Mouse (Mus musculus) hindbrain, embryonic 14.5 days (tissue): ENCODE measurements at regions not wholly inside any gene's neighbourhood (a gene's known extent, or its start where the extent isn't known, plus 50 kb on each side); places are given as distances from the start of the nearest gene placed in this dataset.

ENCODE experiments used
- ATAC-seq: fragments of 200-750 bp; cut with Nextera tagmentation; 2 replicates; pipeline ENCODE4 v1.8.0; 2017; ENCODE audit warnings: moderate number of reproducible peaks, mild to moderate bottlenecking, moderate TSS enrichment, moderate library complexity; ENCODE audit not compliant: low FRiP score
- DNase-seq: peaks from one replicate; pipeline ENCODE4 v3.0.0-alpha.2; 2015; ENCODE audit warnings: low spot score
- H3K27ac ChIP-seq: fragments of 300-500 bp; sonication (generic); 2 replicates; pipeline ENCODE4 v1.5.1; 2014; ENCODE audit warnings: mild to moderate bottlenecking, moderate library complexity
- H3K27me3 ChIP-seq: fragments of 300-500 bp; sonication (generic); 2 replicates; pipeline ENCODE4 v1.6.1; 2014; ENCODE audit warnings: mild to moderate bottlenecking, low read length, mixed read lengths; ENCODE audit not compliant: control insufficient read depth, insufficient read depth
- H3K36me3 ChIP-seq: fragments of 300-500 bp; sonication (generic); replicated peaks from 2 replicates; pipeline ENCODE4 v1.6.1; 2014; ENCODE audit not compliant: control insufficient read depth, insufficient read depth
- H3K4me1 ChIP-seq: fragments of 300-500 bp; sonication (generic); replicated peaks from 2 replicates; pipeline ENCODE4 v1.6.1; 2014; ENCODE audit warnings: antibody characterized with exemption, low read length, mixed read lengths; ENCODE audit not compliant: control insufficient read depth, insufficient read depth
- H3K4me2 ChIP-seq: fragments of 300-500 bp; sonication (generic); replicated peaks from 2 replicates; pipeline ENCODE4 v1.6.1; 2014; ENCODE audit warnings: mild to moderate bottlenecking, moderate library complexity
- H3K4me3 ChIP-seq: fragments of 300-500 bp; sonication (generic); replicated peaks from 2 replicates; pipeline ENCODE4 v1.5.1; 2014; ENCODE audit warnings: mild to moderate bottlenecking, low read length
- H3K9ac ChIP-seq: fragments of 300-500 bp; sonication (generic); 2 replicates; pipeline ENCODE4 v1.6.1; 2014
- H3K9me3 ChIP-seq: fragments of 300-500 bp; sonication (generic); 2 replicates; pipeline ENCODE4 v1.6.1; 2016; ENCODE audit warnings: low read length; ENCODE audit not compliant: control insufficient read depth
- WGBS: fragments of 180-500 bp; shearing (Covaris S2); extraction: QIAGEN DNeasy Blood & Tissue Kit; methylation state at CpG from one replicate; pipeline ENCODE4 v1.1.7; 2014; 5-methylcytosine and 5-hydroxymethylcytosine counted together

- Histone ChIP-seq H3K4me2 (no peak overlapping the region), H3K27me3 (no peaks in the 10 kb centered on the region), H3K36me3 (no peaks in the 10 kb centered on the region), H3K9ac (peak overlapping the region; percentile 31; the same call in 1 of the 2 replicates), H3K4me3 (no peak overlapping the region), H3K27ac (no peak overlapping the region), H3K4me1 (no peaks in the 10 kb centered on the region; the same call in 1 of the 2 replicates), H3K9me3 (no peaks in the 10 kb centered on the region)
- 71% methylated on average over 5 of the region's 5 CpGs for WGBS
- ATAC-seq = no peak
- no peak for DNase-seq
Observed at GRCm38 (mm10) chr15:27326549-27326876, 140.0 kb upstream of the Ank start.

DNA sequence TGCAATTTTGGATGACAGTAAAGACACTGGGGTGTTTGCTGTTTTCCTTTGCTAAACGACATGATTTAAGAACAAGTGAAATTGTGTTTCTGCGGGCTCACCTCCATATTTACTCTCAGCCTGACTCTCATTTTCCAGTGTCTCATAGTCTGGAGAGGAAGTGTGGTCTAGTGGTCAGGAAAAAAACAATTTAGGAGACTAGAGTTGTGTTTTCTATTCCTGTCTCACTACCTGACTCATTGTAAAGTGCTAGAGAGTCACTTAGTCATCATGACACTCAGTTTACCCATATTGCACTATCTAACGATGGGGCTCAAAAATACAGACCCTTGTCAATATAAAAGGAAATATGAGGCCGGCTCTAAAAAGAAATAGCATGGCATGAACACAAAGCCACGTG lies 138.7 kb upstream of the Ank start:
- Histone ChIP-seq H3K36me3 (no peaks in the 10 kb centered on the region), H3K4me3 (no peak overlapping the region), H3K9me3 (no peaks in the 10 kb centered on the region), H3K4me2 (no peak overlapping the region), H3K27ac (no peak overlapping the region), H3K9ac (no peak overlapping the region), H3K4me1 (no peaks in the 10 kb centered on the region; the same call in 1 of the 2 replicates), H3K27me3 (no peaks in the 10 kb centered on the region)
- ATAC-seq (no peak), DNase-seq (no peak)
- WGBS = 91% methylated on average over 5 of the region's 5 CpGs

DNA sequence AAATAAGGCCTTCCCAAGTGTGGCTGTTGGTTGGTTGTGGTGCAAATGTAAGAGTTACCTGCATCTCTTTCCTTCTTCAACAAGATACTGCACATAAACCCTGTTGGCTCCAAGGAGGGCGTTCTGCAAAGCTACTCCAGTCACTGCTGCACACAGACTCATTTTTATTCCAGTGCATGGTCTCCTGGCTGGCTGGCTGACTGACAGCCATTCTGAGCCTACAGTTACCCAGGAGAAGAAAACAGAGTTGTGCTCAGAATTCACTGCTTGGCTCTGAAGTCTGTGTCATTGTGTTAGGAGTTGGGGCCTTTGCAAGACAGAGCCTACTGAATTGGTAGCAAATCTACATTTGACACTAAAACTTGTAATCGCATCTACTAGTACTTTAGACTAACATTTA lies 138.0 kb upstream of the Ank start:
- no peak overlapping the region for H3K27ac ChIP-seq
- no peak overlapping the region for H3K9ac ChIP-seq
- 81% methylated on average over 2 of the region's 2 CpGs for WGBS
- no peak overlapping the region for H3K4me2 ChIP-seq
- no peaks in the 10 kb centered on the region; the same call in 1 of the 2 replicates for H3K4me1 ChIP-seq
- no peaks in the 10 kb centered on the region for H3K36me3 ChIP-seq
- no peaks in the 10 kb centered on the region for H3K27me3 ChIP-seq
- no peak overlapping the region for H3K4me3 ChIP-seq
- ATAC-seq (no peak), DNase-seq (no peak)
- no peaks in the 10 kb centered on the region for H3K9me3 ChIP-seq

GRCm38 (mm10) chr15:27340070-27340469 lies 126.4 kb upstream of the Ank start:
- no peaks in the 10 kb centered on the region for H3K9me3 ChIP-seq
- no peak overlapping the region for H3K27ac ChIP-seq
- WGBS = 65% methylated on average over 4 of the region's 4 CpGs
- H3K36me3 ChIP-seq = no peaks in the 10 kb centered on the region
- H3K4me2 ChIP-seq = no peak overlapping the region
- no peak overlapping the region for H3K9ac ChIP-seq
- no peak overlapping the region for H3K4me3 ChIP-seq
- ATAC-seq (no peak), DNase-seq (no peak)
- H3K27me3 ChIP-seq = no peaks in the 10 kb centered on the region
- no peaks in the 10 kb centered on the region for H3K4me1 ChIP-seq

DNA sequence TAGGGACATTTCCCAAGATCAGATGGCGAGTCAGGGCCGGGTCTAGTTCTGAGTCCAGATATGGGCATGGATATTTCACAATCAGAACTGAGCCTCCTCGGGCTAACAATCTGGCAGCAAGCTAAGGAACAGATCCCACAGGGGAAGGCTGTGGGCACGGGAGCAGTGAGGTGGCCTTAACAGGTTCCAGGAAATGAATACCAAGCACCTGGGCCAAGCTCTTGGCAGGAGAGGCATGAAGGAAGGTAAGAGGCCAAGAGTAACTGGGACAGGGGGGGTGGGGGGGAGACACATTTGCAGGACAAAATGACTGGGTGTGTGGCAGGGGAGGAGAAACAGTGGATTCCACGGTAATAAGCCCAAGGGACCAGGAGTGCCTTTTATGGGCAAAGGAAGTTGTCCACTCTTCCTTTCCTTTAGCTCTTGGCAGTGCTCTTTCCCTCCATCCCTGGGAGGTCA lies 124.9 kb upstream of the Ank start:
- H3K9ac ChIP-seq = no peak overlapping the region
- no peaks in the 10 kb centered on the region for H3K4me1 ChIP-seq
- ATAC-seq (no peak), DNase-seq (no peak)
- H3K27ac ChIP-seq = no peak overlapping the region
- no peaks in the 10 kb centered on the region for H3K36me3 ChIP-seq
- no peak overlapping the region for H3K4me2 ChIP-seq
- WGBS = 88% methylated on average over 5 of the region's 5 CpGs
- H3K4me3 ChIP-seq = no peak overlapping the region
- H3K9me3 ChIP-seq = no peaks in the 10 kb centered on the region
- no peaks in the 10 kb centered on the region for H3K27me3 ChIP-seq

GRCm38 (mm10) chr15:27358441-27358840 lies 108.0 kb upstream of the Ank start:
- WGBS = 75% methylated on average over 6 of the region's 6 CpGs
- H3K4me2 ChIP-seq = no peak overlapping the region
- H3K27me3 ChIP-seq = no peaks in the 10 kb centered on the region
- no peaks in the 10 kb centered on the region for H3K36me3 ChIP-seq
- H3K27ac ChIP-seq = no peak overlapping the region
- H3K9me3 ChIP-seq = no peaks in the 10 kb centered on the region
- DNase-seq (no peak), ATAC-seq (no peak)
- H3K9ac ChIP-seq = no peak overlapping the region
- no peak overlapping the region for H3K4me3 ChIP-seq
- H3K4me1 ChIP-seq = no peaks in the 10 kb centered on the region

GRCm38 (mm10) chr15:27359271-27359670 lies 107.2 kb upstream of the Ank start:
- ATAC-seq (no peak), DNase-seq (no peak)
- no peaks in the 10 kb centered on the region for H3K27me3 ChIP-seq
- no peak overlapping the region for H3K9ac ChIP-seq
- no peak overlapping the region for H3K4me2 ChIP-seq
- no peak overlapping the region for H3K27ac ChIP-seq
- H3K36me3 ChIP-seq = no peaks in the 10 kb centered on the region
- no peaks in the 10 kb centered on the region for H3K9me3 ChIP-seq
- H3K4me3 ChIP-seq = no peak overlapping the region
- WGBS = 72% methylated on average over 1 of the region's 1 CpGs
- H3K4me1 ChIP-seq = no peaks in the 10 kb centered on the region

DNA sequence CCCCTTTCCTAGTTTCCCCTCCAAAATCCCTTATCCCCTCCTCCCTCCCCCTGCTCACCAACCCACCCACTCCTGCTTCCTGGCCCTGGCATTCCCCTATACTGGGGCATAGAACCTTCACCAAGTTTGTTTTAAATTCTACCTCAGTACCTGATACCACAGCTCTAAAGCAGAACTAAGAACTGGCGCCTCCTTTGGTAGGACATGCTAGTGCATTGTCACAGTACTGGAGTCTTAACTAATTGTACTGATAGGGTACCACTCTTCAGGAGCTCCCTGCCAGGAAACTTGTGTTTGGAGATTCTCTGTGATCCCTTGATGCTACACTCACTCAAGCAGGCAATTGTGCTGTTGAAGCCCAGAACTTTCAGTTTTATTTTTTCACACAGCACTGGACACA lies 92.0 kb upstream of the Ank start:
- no peak overlapping the region for H3K9ac ChIP-seq
- no peak overlapping the region for H3K4me3 ChIP-seq
- no peaks in the 10 kb centered on the region for H3K4me1 ChIP-seq
- ATAC-seq (no peak), DNase-seq (no peak)
- no peak overlapping the region for H3K4me2 ChIP-seq
- H3K27ac ChIP-seq = no peak overlapping the region
- H3K9me3 ChIP-seq = no peaks in the 10 kb centered on the region
- 72% methylated on average over 1 of the region's 1 CpGs for WGBS
- no peaks in the 10 kb centered on the region for H3K27me3 ChIP-seq
- H3K36me3 ChIP-seq = no peaks in the 10 kb centered on the region

- Histone ChIP-seq H3K27me3 (no peaks in the 10 kb centered on the region), H3K9me3 (no peaks in the 10 kb centered on the region), H3K36me3 (no peaks in the 10 kb centered on the region), H3K4me3 (no peak overlapping the region), H3K4me1 (no peaks in the 10 kb centered on the region), H3K27ac (no peak overlapping the region), H3K4me2 (no peak overlapping the region), H3K9ac (no peak overlapping the region)
- ATAC-seq (no peak), DNase-seq (no peak)
- WGBS = 83% methylated on average over 3 of the region's 3 CpGs
Observed at GRCm38 (mm10) chr15:27378601-27379094, 87.8 kb upstream of the Ank start.

DNA sequence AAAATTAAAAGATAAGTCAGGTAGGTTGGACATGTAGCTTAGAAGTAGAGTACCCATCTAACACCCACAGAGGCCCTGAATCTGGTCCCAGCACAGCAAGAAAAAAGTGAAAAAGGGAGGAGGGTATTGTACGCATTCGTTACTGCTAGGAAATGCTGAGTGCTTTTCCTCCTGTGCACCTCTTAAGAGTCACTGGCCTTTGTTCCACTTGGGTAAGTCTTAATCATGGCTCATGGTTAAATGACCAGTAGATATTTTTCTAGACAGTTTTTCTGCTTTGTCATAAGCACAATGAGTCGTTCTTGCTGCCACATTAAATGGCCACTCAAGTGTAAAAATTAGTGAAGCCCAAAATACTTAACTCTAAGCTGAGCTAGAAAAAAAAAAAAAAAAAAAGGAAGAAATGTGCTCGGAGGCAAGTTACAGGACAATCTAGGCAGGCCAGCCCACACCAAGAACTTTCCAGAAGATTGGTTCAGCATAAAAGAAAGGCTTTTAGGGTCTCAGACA lies 86.0 kb upstream of the Ank start:
- Histone ChIP-seq H3K36me3 (no peaks in the 10 kb centered on the region), H3K9ac (no peak overlapping the region), H3K27me3 (no peaks in the 10 kb centered on the region), H3K9me3 (no peaks in the 10 kb centered on the region), H3K27ac (no peak overlapping the region), H3K4me2 (no peak overlapping the region), H3K4me3 (no peak overlapping the region), H3K4me1 (no peaks in the 10 kb centered on the region)
- DNase-seq = no peak
- no peak for ATAC-seq
- 39% methylated on average over 4 of the region's 4 CpGs for WGBS
